ENCODE assay signal across 8 mouse cellular contexts in genomic region chr9:109055271-109056030, GRCm38 (mm10). TPM values are rescaled to one million over a fixed set of nuclear protein-coding genes. Genes with fewer than 3 reads are reported as not detected.
DNase-seq lines count a peak whose midpoint lies in the region; ATAC-seq and TF ChIP-seq lines count a peak whose summit lies in the region.

No protein-coding gene starts in this region.

- ATAC-seq in limb, embryonic 14.5 days (ENCODE audit: low FRiP score, low read depth) = no peak
- no peak for ATAC-seq in stomach, embryonic 16.5 days (ENCODE audit: insufficient read depth, low FRiP score)

- H3K27me3 ChIP-seq in thymus, adult 2 months (ENCODE audit: control insufficient read depth, insufficient read depth, low read length) = no peaks in the 10 kb centered on the region
- no peaks in the 10 kb centered on the region for H3K27me3 ChIP-seq in limb, embryonic 14.5 days (ENCODE audit: control insufficient read depth, insufficient read depth, low read length)
- H3K27me3 ChIP-seq in stomach, embryonic 16.5 days (ENCODE audit: control insufficient read depth, insufficient read depth, low read length) = no peaks in the 10 kb centered on the region

- no peak for DNase-seq in gastrocnemius, adult 2 months
- DNase-seq in gastrocnemius, postnatal 14 days = no peak
- no peak for DNase-seq in thymus, adult 2 months
- DNase-seq in thymus, adult 18-20 months = no peak
- no peak for DNase-seq in limb, embryonic 14.5 days (ENCODE audit: low spot score)
- DNase-seq in layer of hippocampus, postnatal 36 days = no peak
- no peak for DNase-seq in kidney, postnatal 10 days

- H3K9ac ChIP-seq in limb, embryonic 14.5 days (ENCODE audit: low read depth, low read length, severe bottlenecking) = peak overlapping the region; percentile 41; the same call in 1 of the 2 replicates
- peak overlapping the region; percentile 70; the same call in 1 of the 2 replicates for H3K9ac ChIP-seq in stomach, embryonic 16.5 days (ENCODE audit: low read length)

- WGBS in thymus, adult 2 months = 79% methylated on average over 12 of the region's 12 CpGs
- WGBS in limb, embryonic 14.5 days = 89% methylated on average over 12 of the region's 12 CpGs
- 93% methylated on average over 12 of the region's 12 CpGs for WGBS in stomach, embryonic 16.5 days

- TF ChIP-seq POLR2A in thymus, adult 2 months (IDR thresholded peaks at IDR 0.05; ENCODE audit: control insufficient read depth, extremely low read depth, insufficient read depth, low read length, poor library complexity) = no peak
- no peak for TF ChIP-seq POLR2A in limb, embryonic 14.5 days (IDR thresholded peaks at IDR 0.05; ENCODE audit: borderline replicate concordance, extremely low read depth, insufficient read depth, insufficient read length)

- no peak for TF ChIP-seq CTCF in gastrocnemius, adult 2 months (IDR thresholded peaks at IDR 0.05)
- TF ChIP-seq CTCF in thymus, adult 2 months (IDR thresholded peaks at IDR 0.05; ENCODE audit: borderline replicate concordance, control insufficient read depth, extremely low read depth, insufficient read depth, low read length, poor library complexity) = no peak

- peaks cover 20% of the 10 kb centered on the region; the same call in 1 of the 2 replicates for H3K36me3 ChIP-seq in thymus, adult 2 months (ENCODE audit: control insufficient read depth, insufficient read depth, low read length)
- peaks cover 60% of the 10 kb centered on the region for H3K36me3 ChIP-seq in limb, embryonic 14.5 days (ENCODE audit: control insufficient read depth, insufficient read depth, low read length)
- H3K36me3 ChIP-seq in stomach, embryonic 16.5 days (ENCODE audit: control insufficient read depth, insufficient read depth, low read length) = no peaks in the 10 kb centered on the region; the same call in 1 of the 2 replicates

- peak overlapping the region; percentile 82 for H3K27ac ChIP-seq in gastrocnemius, adult 2 months
- peak overlapping the region; percentile 80; the same call in 1 of the 2 replicates for H3K27ac ChIP-seq in thymus, adult 2 months (ENCODE audit: control insufficient read depth, insufficient read depth, low read length)
- H3K27ac ChIP-seq in limb, embryonic 14.5 days (replicated peaks; ENCODE audit: low read depth, low read length) = peak overlapping the region; percentile 26; the same call in 1 of the 2 replicates
- peak overlapping the region; percentile 81 for H3K27ac ChIP-seq in stomach, embryonic 16.5 days (ENCODE audit: low read length)

- peak overlapping the region; percentile 35 for H3K4me2 ChIP-seq in limb, embryonic 14.5 days (replicated peaks; ENCODE audit: low read depth, low read length, severe bottlenecking)
- H3K4me2 ChIP-seq in stomach, embryonic 16.5 days (ENCODE audit: low read depth, low read length) = peak overlapping the region; percentile 54

- intact Hi-C loops in gastrocnemius, adult 2 months (cut with DNase I) = loop anchor here (2.0 to 5.0 kb wide), 2 partner anchors 17 to 118 kb away; partner anchors contain the start of genes Shisa5 and Uqcrc1
- intact Hi-C loops in gastrocnemius, postnatal 14 days (cut with DNase I; ENCODE audit: low total_unique reads) = no loop called here

- H3K4me3 ChIP-seq in gastrocnemius, adult 2 months = peak overlapping the region; percentile 62
- H3K4me3 ChIP-seq in thymus, adult 2 months (ENCODE audit: control insufficient read depth, insufficient read depth, low read length) = peak overlapping the region; percentile 51
- H3K4me3 ChIP-seq in limb, embryonic 14.5 days (replicated peaks; ENCODE audit: low read length) = peak overlapping the region; percentile 17
- peak overlapping the region; percentile 34 for H3K4me3 ChIP-seq in stomach, embryonic 16.5 days (replicated peaks; ENCODE audit: low read length)

- peaks cover 78% of the 10 kb centered on the region for H3K4me1 ChIP-seq in thymus, adult 2 months (replicated peaks; ENCODE audit: control insufficient read depth, insufficient read depth, low read length)
- H3K4me1 ChIP-seq in limb, embryonic 14.5 days (ENCODE audit: control insufficient read depth, insufficient read depth, low read length) = peaks cover 13% of the 10 kb centered on the region; the same call in 1 of the 2 replicates
- peaks cover 20% of the 10 kb centered on the region for H3K4me1 ChIP-seq in stomach, embryonic 16.5 days (ENCODE audit: control insufficient read depth, insufficient read depth, low read length)

- no peaks in the 10 kb centered on the region for H3K9me3 ChIP-seq in limb, embryonic 14.5 days (ENCODE audit: control insufficient read depth, low read length)
- H3K9me3 ChIP-seq in stomach, embryonic 16.5 days (replicated peaks; ENCODE audit: control insufficient read depth, low read length) = no peaks in the 10 kb centered on the region

RNA-seq across cellular contexts. Expression of gene Trex1, which starts 4.1 kb away (rescaled TPM):
- 10 to 100 TPM; 13.2 TPM for total RNA-seq in gastrocnemius, adult 2 months (2021)
- total RNA-seq in gastrocnemius, postnatal 14 days (2021) = 10 to 100 TPM; 10.7 to 11.4 TPM
- polyA plus RNA-seq in thymus, adult 2 months (2012; rRNA removed) = 210 and 228 TPM in 2 replicates
- polyA plus RNA-seq in limb, embryonic 14.5 days (2012; rRNA removed) = 33.5 and 50.8 TPM in 2 replicates
- polyA plus RNA-seq in limb, embryonic 14.5 days (2014; fragmentation: Nextera tagmentation; extraction: Ambion mirVana) = 12.5 and 13.7 TPM in 2 replicates
- polyA plus RNA-seq in stomach, embryonic 16.5 days (2015; fragmentation: Nextera tagmentation; extraction: Ambion mirVana) = 13.7 and 15.7 TPM in 2 replicates
- total RNA-seq in layer of hippocampus, postnatal 36 days (2021) = 10 to 100 TPM; 15.6 to 17.2 TPM

RNA-seq across cellular contexts. Expression of gene Shisa5, which starts 17.1 kb away (rescaled TPM):
- total RNA-seq in gastrocnemius, adult 2 months (2021) = 10 to 100 TPM; 15.9 to 17.0 TPM
- 10 to 100 TPM; 24.4 to 26.3 TPM for total RNA-seq in gastrocnemius, postnatal 14 days (2021)
- 2,502 and 2,648 TPM in 2 replicates for polyA plus RNA-seq in thymus, adult 2 months (2012; rRNA removed)
- polyA plus RNA-seq in limb, embryonic 14.5 days (2012; rRNA removed) = 150 and 245 TPM in 2 replicates
- 82.4 and 86.7 TPM in 2 replicates for polyA plus RNA-seq in limb, embryonic 14.5 days (2014; fragmentation: Nextera tagmentation; extraction: Ambion mirVana)
- polyA plus RNA-seq in stomach, embryonic 16.5 days (2015; fragmentation: Nextera tagmentation; extraction: Ambion mirVana) = 132 and 161 TPM in 2 replicates
- 10 to 100 TPM; 40.4 to 48.9 TPM for total RNA-seq in layer of hippocampus, postnatal 36 days (2021)

RNA-seq across cellular contexts. Expression of gene Atrip, which starts 18.5 kb away (rescaled TPM):
- total RNA-seq in gastrocnemius, adult 2 months (2021) = 1 to 10 TPM; 8.0 to 8.5 TPM
- 1 to 10 TPM; 7.4 to 7.5 TPM for total RNA-seq in gastrocnemius, postnatal 14 days (2021)
- 37.9 and 39.9 TPM in 2 replicates for polyA plus RNA-seq in thymus, adult 2 months (2012; rRNA removed)
- polyA plus RNA-seq in limb, embryonic 14.5 days (2012; rRNA removed) = 30.5 and 40.3 TPM in 2 replicates
- 22.2 and 25.1 TPM in 2 replicates for polyA plus RNA-seq in limb, embryonic 14.5 days (2014; fragmentation: Nextera tagmentation; extraction: Ambion mirVana)
- polyA plus RNA-seq in stomach, embryonic 16.5 days (2015; fragmentation: Nextera tagmentation; extraction: Ambion mirVana) = 23.1 and 23.4 TPM in 2 replicates
- total RNA-seq in layer of hippocampus, postnatal 36 days (2021) = 10 to 100 TPM; 28.1 to 31.0 TPM

RNA-seq across cellular contexts. Expression of gene Ccdc51, which starts 26.8 kb away (rescaled TPM):
- total RNA-seq in gastrocnemius, adult 2 months (2021) = 1 to 10 TPM; 6.5 to 7.9 TPM
- total RNA-seq in gastrocnemius, postnatal 14 days (2021) = 1 to 10 TPM; 7.3 to 7.8 TPM
- 11.7 and 11.9 TPM in 2 replicates for polyA plus RNA-seq in thymus, adult 2 months (2012; rRNA removed)
- polyA plus RNA-seq in limb, embryonic 14.5 days (2012; rRNA removed) = 9.0 and 9.1 TPM in 2 replicates
- 13.5 and 15.3 TPM in 2 replicates for polyA plus RNA-seq in limb, embryonic 14.5 days (2014; fragmentation: Nextera tagmentation; extraction: Ambion mirVana)
- polyA plus RNA-seq in stomach, embryonic 16.5 days (2015; fragmentation: Nextera tagmentation; extraction: Ambion mirVana) = 15.8 and 17.3 TPM in 2 replicates
- 1 to 10 TPM; 8.5 to 9.1 TPM for total RNA-seq in layer of hippocampus, postnatal 36 days (2021)

RNA-seq across cellular contexts. Expression of gene Tma7, which starts 26.9 kb away (rescaled TPM):
- 100 to 1,000 TPM; 316 to 321 TPM for total RNA-seq in gastrocnemius, adult 2 months (2021)
- total RNA-seq in gastrocnemius, postnatal 14 days (2021) = 100 to 1,000 TPM; 184 to 190 TPM
- polyA plus RNA-seq in thymus, adult 2 months (2012; rRNA removed) = 31.4 and 52.2 TPM in 2 replicates
- 122 and 191 TPM in 2 replicates for polyA plus RNA-seq in limb, embryonic 14.5 days (2012; rRNA removed)
- 658 and 664 TPM in 2 replicates for polyA plus RNA-seq in limb, embryonic 14.5 days (2014; fragmentation: Nextera tagmentation; extraction: Ambion mirVana)
- polyA plus RNA-seq in stomach, embryonic 16.5 days (2015; fragmentation: Nextera tagmentation; extraction: Ambion mirVana) = 495 and 585 TPM in 2 replicates
- 100 to 1,000 TPM; 303 to 338 TPM for total RNA-seq in layer of hippocampus, postnatal 36 days (2021)

Comparison
In these comparisons a context has a peak if more than half of its experiments do, and no peak if none do; other contexts are left out.
1. H3K27ac ChIP-seq: peak in every context shown above with its lines; median percentile 82 in gastrocnemius, adult 2 months; 81 in stomach, embryonic 16.5 days; 80 in thymus, adult 2 months; 26 in limb, embryonic 14.5 days.